Mouse (Mus musculus) lung, adult 2 months (tissue): ENCODE measurements around the gene Tmem254c. TPM values are rescaled to one million over a fixed set of nuclear protein-coding genes. Genes with fewer than 3 reads are reported as not detected.
"Not testable (repeated sequence)": the region's sequence is repeated elsewhere in the genome, so short reads cannot be mapped to it uniquely, and the experiment has no call there.

ENCODE experiments used
- DNase-seq: peaks from one replicate; pipeline ENCODE4 v3.0.0; 2022
- H3K4me1 ChIP-seq: fragments of 200-500 bp; 2 replicates; pipeline ENCODE4 v1.6.1; 2011; ENCODE audit warnings: low read length; ENCODE audit not compliant: control insufficient read depth, insufficient read depth
- H3K4me3 ChIP-seq: fragments of 200-500 bp; replicated peaks from 2 replicates; pipeline ENCODE3; 2011; ENCODE audit warnings: low read depth, mild to moderate bottlenecking, control low read depth, low read length; ENCODE audit errors: extremely low read depth
- WGBS: fragments of 180-500 bp; shearing (Covaris S2); methylation state at CpG from one replicate; pipeline ENCODE4 v1.1.7; 2018; 5-methylcytosine and 5-hydroxymethylcytosine counted together
- polyA plus RNA-seq: library from polyadenylated mRNA; depleted of rRNA; stranded (reverse); fragments of >200 nt; gene quantifications from 2 replicates; pipeline ENCODE4 v1.2.3, GENCODE M21; 2012; rRNA removed

Tmem254c gene
- 18.1 and 23.3 TPM in 2 replicates for polyA plus RNA-seq

DNA sequence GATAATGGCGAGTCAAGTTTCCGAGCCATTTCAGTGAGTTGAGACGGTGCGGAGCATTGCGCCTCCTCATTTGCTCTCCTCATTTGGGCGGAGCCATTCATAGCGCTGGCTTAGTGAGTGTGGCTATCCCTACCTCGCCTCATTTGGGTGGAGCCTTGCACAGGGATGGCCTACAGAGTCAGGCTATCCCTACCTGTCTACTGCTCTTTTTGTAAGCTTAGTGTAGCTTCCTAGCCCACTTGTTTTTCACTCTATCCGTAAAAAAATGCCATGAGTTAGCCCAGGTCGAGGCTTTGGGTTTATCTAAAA is at the start of gene Tmem254c:
Gene Tmem254c (minus strand): TSS at position 31 of the 309 bp plus-strand sequence.
- not testable (repeated sequence) for DNase-seq, H3K4me1 ChIP-seq
- WGBS = no CpG with 5 or more reads among the region's 10 CpGs

DNA sequence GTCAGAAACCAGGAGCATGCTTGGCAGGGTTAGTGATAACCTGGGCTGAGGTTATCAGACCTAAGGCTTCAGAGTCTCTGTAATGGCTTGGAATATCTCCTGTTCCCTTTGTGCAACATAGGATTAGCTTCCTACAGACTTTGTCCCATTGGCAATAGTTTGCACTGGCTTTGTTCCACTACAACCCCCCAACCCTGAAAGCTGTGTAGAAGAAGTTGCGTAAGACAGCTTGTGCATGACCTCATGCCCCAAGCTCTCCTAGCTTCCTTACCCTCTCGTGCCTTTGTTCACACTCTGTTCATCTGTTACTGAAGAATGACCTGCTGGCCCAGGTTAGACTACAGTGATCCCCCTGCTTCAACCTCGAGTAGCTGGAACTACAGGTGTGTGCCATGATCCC is 30.5 kb upstream of the Tmem254c start:
- no CpG with 5 or more reads among the region's 3 CpGs for WGBS

More for the DNA sequence above, at the start of gene Tmem254c:
- not testable (repeated sequence) for H3K4me3 ChIP-seq

DNA sequence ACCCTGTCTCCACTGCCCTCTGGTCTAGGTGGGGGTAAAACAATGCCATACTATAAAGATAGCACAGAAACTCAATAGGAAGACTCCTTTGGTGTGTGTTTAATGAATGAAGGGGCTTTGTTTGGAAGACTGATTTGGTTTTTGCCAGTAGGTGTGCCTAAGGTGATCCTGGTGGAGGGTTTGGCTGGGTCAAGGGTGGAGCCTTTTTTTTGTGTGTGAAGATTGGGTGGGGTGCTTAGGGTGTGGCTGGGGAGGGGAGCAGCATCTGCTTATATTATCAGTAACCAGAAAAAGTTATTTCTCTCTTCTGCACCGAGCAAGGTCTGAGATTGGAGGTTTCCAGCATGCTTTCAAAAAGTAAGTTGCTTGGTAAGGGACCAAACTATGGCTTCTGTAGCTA is 14.8 kb upstream of the Tmem254c start, which contains the start of gene Cphx3:
Gene Cphx3 (plus strand): TSS at position 301 of the 400 bp plus-strand sequence.
- WGBS = no CpG with 5 or more reads among the region's 1 CpGs
- not testable (repeated sequence) for H3K4me3 ChIP-seq, H3K4me1 ChIP-seq, DNase-seq

More for the DNA sequence above, 30.5 kb upstream of the Tmem254c start:
- not testable (repeated sequence) for H3K4me1 ChIP-seq, DNase-seq, H3K4me3 ChIP-seq

DNA sequence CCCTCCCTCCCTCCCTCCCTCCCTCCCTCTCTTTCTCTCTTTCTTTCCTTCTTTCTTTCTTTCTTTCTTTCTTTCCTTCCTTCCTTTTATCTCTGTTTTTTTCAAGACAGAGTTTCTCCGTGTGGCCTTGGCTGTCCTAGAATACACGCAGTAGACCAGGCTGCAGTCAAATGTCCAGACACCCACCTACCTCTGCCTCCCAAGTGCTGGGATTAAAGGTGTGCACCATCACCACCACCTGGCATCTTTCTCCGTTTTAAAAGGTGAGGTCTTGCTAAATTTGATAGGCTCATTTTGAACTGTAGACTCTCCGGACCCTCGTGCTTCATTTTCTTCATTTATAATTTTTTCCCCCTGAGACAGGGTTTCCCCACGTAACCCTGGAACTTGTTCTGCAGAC is 14.1 kb upstream of the Tmem254c start, which contains the start of gene Cphx2:
Gene Cphx2 (plus strand): TSS at position 301 of the 400 bp plus-strand sequence.
- WGBS = no CpG with 5 or more reads among the region's 6 CpGs
- DNase-seq, H3K4me3 ChIP-seq: not testable (repeated sequence)

DNA sequence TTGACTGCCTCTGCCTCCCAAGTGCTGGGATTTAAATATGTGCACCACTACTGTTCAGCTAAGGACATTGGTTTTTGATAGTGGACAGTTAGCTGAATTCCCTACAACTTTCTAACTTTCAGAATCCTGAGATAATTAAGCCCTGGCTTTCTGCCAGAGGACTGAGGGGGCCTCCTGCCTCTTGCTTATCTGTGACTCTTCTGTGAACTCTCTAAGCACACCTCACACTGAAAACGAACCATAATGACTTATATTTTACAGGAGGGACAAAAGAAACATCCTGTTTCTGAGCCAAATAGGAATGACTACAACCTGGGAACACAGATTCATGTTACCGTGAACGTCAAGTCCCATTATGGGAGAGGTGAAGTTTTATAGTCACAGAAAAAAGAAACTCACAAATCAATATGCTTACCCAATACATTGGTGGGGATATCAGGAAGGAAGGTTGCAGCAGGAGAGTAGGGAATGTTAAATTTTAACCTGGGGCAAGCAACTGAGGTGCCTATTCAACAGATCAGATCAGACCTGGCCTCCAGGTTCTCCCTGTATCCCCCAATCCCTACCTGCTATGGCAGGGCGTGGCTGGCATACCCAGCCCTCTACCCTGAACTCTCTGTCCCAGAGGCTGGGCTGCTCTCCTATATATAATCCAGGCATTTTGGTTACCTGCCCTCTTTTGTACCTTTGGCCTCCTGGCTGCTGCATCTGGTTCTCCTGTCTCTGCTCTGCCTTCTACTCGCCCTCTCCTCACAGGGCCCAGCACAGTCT is 9.7 kb upstream of the Tmem254c start:
- H3K4me3 ChIP-seq, DNase-seq, H3K4me1 ChIP-seq: not testable (repeated sequence)
- no CpG with 5 or more reads among the region's 5 CpGs for WGBS

More for the DNA sequence above, 14.1 kb upstream of the Tmem254c start, which contains the start of gene Cphx2:
- H3K4me1 ChIP-seq = not testable (repeated sequence)

DNA sequence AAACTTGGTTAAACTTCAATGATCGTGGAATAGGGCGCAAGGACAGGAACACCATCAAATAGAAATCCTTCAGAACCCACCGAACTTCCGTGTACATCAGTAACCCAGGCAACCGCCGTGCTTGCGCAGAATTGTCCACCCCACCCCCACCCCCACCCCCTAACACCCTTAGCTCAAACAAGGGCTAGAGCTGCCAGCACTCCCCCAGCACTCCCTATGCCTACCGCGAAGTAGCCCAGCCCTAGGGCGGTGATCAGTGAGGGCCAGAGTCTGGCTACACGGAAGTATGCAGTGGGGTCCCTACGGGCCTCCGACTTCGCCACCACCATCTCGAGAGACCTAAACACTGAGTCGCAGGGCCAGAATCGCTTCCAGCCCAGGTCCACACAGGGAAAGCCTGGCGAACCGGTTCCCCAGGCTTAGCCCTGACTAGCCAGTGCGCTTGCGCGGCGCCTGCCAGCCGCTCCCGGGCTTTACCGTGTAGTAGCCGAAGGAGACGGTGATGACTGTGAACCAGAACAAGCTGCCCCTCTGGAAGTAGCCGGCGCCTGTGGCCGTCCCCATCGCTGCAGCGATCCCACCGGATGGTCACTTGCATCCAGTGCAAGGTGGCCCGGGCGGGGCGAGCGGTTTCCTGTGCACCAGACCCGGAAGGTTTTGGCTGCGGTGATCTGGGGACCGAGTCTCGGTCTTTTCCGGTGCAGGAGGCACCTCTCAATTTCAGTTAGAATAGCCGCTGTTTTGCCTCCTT is 406 bp downstream of the Tmem254c start:
- not testable (repeated sequence) for DNase-seq, H3K4me1 ChIP-seq, H3K4me3 ChIP-seq
- no CpG with 5 or more reads among the region's 44 CpGs for WGBS

DNA sequence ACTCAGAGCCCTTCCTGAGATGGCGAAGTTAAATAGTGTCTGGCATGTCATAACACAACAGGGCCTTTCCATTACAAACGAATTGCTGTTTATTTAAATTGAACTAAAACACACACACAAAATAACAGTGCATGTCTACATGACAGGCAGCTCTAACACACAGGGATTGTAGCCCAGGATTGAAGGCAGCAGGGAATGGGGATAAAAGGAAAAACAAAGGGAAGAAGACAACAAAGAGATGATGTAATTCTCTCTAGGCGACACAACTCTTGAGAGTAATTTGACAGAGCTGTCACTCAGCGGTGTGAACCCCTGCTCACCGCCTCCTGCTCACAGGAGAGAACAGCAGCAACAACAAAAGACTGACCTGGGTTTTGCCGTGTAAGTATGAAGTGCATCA is 7.8 kb downstream of the Tmem254c start:
- H3K4me1 ChIP-seq, H3K4me3 ChIP-seq, DNase-seq: not testable (repeated sequence)
- no CpG with 5 or more reads among the region's 6 CpGs for WGBS

DNA sequence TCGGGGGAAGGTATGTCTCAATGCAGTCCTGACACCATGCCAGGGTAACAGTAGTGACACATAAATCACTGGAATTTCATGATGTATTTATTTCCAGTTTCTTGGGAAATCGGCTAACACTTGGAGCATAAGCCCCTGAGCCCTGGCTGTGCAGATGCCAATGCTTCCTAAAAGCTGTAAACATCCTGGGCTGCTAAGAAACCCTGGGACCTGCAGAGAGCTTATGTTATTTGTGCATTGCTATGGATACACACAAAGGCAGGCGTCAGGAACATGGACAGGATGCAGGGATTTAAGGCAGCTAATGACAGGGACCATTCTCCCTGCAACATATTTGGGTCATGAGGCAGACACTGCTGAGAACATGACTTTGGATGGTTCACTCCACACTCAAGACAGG is 9.0 kb downstream of the Tmem254c start:
- H3K4me1 ChIP-seq, DNase-seq, H3K4me3 ChIP-seq: not testable (repeated sequence)
- no CpG with 5 or more reads among the region's 3 CpGs for WGBS

DNA sequence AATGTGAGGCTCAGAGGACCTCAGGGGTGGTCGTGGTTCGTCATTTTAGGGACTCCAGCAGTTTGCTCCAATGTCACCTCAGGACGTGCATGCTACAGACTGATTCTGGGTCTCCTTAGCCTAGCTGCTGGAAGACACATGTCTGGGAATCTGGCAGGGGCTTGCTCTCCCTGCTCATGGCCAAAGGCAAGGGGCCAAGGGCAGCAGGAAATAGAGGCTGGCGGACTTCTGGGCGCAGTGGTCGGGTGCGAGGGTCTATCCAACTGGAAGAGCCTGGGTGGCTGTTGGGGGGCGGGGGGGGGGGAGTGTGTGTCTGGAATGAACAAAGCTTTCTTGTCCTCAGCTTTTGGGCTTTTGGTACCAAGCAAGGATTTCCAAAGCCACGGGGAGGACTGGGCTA is 18.4 kb downstream of the Tmem254c start:
- H3K4me1 ChIP-seq, H3K4me3 ChIP-seq, DNase-seq: not testable (repeated sequence)
- WGBS = no CpG with 5 or more reads among the region's 9 CpGs

DNA sequence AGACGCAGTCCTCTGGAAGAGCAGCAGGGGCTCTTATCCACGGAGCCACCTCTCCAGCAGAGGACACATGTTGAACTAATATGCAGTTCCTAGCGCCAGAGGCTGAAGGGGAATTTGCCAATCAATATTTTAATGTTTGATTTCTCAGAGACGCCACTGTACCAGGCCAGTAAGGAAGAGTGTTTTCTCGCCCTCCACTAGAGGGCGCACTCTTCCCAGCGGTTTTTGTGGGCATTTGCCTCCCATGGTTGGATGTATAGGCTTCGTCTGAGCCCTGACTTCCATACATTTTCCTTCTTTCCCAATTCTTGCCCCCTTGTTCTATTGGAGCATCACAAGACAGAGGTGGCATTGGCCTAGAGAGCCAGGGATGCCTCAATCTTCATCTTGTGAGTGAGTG is 20.1 kb downstream of the Tmem254c start:
- H3K4me3 ChIP-seq, H3K4me1 ChIP-seq, DNase-seq: not testable (repeated sequence)
- no CpG with 5 or more reads among the region's 8 CpGs for WGBS

DNA sequence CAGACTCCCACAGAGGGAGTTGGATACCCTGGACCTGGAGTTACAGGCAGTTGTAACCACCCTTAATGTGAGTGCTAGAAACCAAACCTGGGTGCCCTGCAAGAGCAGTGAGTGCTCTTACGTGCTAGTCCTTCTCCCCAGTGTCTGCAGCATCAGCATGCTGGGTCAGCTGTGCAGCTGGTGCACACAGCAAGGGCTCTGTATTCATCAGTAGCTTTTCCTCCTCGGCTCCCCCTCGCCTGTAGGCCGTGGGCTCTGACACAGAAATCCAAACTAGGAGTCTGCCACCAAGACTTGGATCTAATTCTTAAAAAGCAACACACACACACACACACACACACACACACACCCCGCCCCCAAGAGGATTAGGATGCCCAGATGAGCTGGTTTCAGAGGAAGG is 22.1 kb downstream of the Tmem254c start:
- not testable (repeated sequence) for DNase-seq, H3K4me1 ChIP-seq, H3K4me3 ChIP-seq
- WGBS = no CpG with 5 or more reads among the region's 5 CpGs

DNA sequence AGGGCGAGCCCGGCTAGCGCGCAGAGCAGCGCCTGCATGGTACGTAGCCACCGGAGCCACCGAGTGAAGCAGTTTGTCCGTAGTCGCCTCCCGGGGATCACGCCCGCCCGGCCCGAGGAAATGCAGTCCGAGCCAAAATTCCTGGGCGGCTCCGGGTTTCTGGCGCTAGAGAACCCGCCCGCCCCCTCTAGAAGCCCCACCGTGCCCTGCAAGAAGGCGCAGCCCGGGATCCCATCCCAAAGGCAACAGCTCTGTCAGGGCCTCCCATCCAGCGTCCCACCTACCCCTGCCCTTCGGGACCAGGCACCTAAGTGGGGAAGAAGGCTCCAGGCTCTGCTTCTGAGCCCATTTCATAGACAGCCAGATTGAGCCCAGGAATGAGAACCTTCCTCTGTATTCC is 24.5 kb downstream of the Tmem254c start, which contains the start of gene Gm9780:
Gene Gm9780 (minus strand): TSS at position 101 of the 400 bp plus-strand sequence.
- not testable (repeated sequence) for H3K4me3 ChIP-seq

DNA sequence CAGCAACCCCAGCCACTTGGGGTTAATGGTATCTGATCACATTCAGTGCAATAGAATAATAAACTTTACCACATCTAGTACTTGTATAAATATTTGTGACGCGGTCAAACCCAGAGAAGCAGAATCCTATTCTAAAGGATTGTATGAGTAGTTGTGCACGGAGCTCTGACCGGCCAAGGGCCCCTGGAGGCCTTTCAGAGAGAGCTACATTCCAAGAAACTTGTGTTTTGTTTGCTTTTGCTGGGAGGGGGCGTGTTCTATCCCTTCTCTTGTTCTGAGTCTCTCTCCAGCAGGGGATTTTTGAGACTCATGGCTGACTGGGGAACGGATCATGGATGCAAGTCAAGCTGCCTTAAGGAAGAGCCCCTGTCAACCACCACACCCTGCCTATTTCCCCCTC is 31.7 kb downstream of the Tmem254c start:
- not testable (repeated sequence) for H3K4me3 ChIP-seq, H3K4me1 ChIP-seq, DNase-seq
- no CpG with 5 or more reads among the region's 6 CpGs for WGBS

More for the DNA sequence above, 24.5 kb downstream of the Tmem254c start, which contains the start of gene Gm9780:
- DNase-seq, H3K4me1 ChIP-seq: not testable (repeated sequence)
- no CpG with 5 or more reads among the region's 26 CpGs for WGBS

DNA sequence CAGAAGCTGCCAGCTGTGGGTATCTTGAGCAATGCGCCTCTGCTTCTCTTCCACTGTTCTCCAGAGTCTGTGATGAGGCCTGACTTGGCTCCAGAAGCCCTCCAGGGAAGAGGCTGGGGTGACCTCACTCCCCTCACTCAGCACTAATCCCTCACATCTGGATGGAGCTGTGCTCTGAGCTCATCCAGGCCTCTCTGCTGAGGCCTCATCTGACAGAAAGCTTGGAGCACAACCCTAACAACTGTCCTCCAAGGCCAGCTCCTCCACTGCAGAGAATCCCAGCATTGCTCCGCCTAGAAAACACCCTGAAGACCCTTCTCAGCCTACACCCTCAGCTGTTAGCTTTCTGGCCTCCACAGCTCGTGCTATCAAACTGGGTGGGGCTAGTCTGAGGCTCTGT is 32.8 kb downstream of the Tmem254c start:
- no CpG with 5 or more reads among the region's 3 CpGs for WGBS
- H3K4me3 ChIP-seq = not testable (repeated sequence)

DNA sequence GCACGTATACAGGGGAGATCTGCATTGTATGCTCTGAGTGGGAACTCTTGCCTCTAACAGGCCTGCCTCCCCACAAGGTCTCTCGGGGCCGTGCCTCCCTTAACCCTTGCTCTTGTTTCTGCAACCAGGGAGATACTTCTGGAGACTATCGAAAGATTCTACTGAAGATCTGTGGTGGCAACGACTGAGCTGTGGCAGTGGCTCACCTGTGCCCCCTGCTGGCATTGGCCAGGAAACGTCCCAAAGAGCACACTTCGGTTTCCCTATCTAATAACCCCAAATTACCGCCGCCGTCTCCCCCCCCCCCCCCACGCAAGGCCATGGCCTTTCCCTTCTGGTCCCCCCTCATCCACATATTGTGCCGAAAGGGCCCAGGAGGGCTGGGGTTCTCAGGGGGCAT is 41.5 kb downstream of the Tmem254c start:
- not testable (repeated sequence) for DNase-seq, H3K4me1 ChIP-seq, H3K4me3 ChIP-seq
- no CpG with 5 or more reads among the region's 12 CpGs for WGBS

More for the DNA sequence above, 32.8 kb downstream of the Tmem254c start:
- not testable (repeated sequence) for DNase-seq, H3K4me1 ChIP-seq
